Mouse (Mus musculus) left cerebral cortex, postnatal 14 days (tissue): ENCODE data around the gene Ndufs5. TPM values are rescaled to one million over a fixed set of nuclear protein-coding genes. Genes with fewer than 3 reads are reported as not detected.

Experiments used
- DNase-seq, 2 experiments: peaks; one replicate each; pipeline ENCODE4 v3.0.0; 2021 to 2022; ENCODE audit warnings: low spot score in 2 of 2, mixed read lengths in 1 of 2
- intact Hi-C: fragments of 180-260 bp; cut with DNase I; formaldehyde crosslinking; loops from one replicate; pipeline ENCODE4 v1.15.1; 2025
- total RNA-seq, 2 experiments: library from RNA; stranded (reverse); gene quantifications; 2 replicates each; pipeline ENCODE4 v1.2.3; 2021

Gene Ndufs5
- total RNA-seq, 2 experiments from 2014 or later = 187 to 196 TPM

DNA sequence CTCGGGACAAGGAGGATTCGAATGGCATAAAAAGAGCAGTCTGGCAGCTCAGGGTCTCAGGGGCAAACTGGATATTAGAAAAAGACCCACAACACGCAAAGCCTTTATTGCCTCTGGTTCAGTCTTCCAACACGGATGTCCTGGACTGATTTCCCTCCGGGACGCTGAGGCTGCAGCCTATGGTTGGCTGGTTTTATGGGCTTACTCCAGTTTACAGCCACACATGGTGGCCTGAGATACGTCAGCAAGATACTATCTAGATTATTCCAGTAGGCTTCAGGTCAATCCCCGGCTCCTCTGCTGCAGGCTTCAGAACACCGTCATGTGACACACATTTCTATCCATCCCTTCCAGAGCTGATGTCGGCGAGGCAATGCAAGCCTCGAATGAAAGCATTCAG lies 24.6 kb downstream of the Ndufs5 start:
- DNase-seq = no peak
- intact Hi-C loops = no loop called here

DNA sequence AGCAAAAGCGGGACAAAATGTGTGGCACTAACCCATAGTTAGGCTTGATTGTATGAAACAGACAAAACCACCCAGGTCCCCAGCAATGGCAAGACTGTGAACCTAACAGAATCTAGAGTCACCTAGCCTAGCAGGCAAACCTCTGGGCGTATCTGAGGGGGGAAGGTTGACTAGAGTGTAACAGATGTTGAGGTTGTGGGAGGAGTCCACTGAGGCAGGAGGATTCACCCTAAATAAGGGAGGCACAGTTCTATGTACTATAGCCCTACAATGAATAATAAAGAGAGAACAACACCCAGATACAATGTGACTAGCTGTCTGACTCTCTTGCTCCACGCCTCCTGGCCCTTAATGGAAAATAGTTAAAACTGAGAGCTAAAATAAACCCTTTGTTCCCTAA lies 25.9 kb downstream of the Ndufs5 start:
- DNase-seq = no peak
- intact Hi-C loops = no loop called here

GRCm38 (mm10) chr4:123690311-123690710 lies 27.7 kb downstream of the Ndufs5 start:
- intact Hi-C loops = no loop called here
- DNase-seq = no peak

DNA sequence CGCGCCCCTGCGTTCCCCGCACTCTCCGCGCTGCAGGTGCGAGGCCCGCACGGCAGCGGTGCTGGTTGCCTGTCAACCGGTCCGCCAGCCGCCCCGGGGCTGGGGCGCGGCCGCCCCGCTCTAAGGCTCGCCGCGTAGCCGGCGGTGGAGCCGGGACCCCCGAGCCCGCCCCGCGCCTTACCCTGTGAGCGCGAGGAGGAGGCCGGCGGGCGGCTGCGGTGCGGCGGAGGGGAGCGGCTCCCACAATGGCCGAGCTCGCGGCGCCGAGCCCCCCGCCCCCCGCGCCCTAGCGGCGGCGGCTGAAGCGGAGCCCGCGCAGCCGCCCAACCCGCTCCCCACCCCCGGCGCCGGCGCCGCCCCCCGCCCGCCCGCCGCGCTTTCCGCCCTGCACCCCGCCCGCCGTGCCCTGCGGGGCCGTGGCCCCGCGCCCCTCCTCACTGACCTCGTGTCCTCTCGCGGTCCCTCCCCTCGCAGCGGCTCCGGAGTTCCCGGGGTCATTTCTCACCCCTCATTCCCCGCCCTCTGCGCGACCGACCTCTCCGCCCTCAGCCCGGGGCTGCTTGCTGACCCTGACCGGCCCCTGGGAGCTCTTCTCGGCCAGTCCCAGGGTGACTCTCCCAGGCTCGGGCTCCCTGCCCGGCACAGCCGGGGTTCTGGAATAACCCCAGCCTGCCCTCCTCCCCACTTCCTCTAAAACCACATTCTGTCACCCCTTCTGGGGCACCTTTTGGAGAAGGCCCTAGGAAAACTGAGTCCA lies 30.8 kb downstream of the Ndufs5 start:
- peak in 1 of 2 experiments; percentile 17 for DNase-seq
- intact Hi-C loops = loop anchor here (5.0 kb wide), 1 partner anchor 60 kb away; no protein-coding TSS in a partner anchor

- peak in 1 of 2 experiments; percentile 18 for DNase-seq
- intact Hi-C loops = loop anchor here (5.0 kb wide), 1 partner anchor 61 kb away; no protein-coding TSS in a partner anchor
These were observed 31.5 kb downstream of the Ndufs5 start for GRCm38 (mm10) chr4:123686368-123687024.

- peak in 1 of 2 experiments; percentile 6 for DNase-seq
These were observed 32.3 kb downstream of the Ndufs5 start for GRCm38 (mm10) chr4:123685506-123686242.

GRCm38 (mm10) chr4:123685046-123685445 lies 33.0 kb downstream of the Ndufs5 start:
- DNase-seq = peak in 1 of 2 experiments; percentile 38

More at GRCm38 (mm10) chr4:123685506-123686242, 32.3 kb downstream of the Ndufs5 start:
- intact Hi-C loops = loop anchor here (5.0 kb wide), 1 partner anchor 62 kb away; no protein-coding TSS in a partner anchor

DNA sequence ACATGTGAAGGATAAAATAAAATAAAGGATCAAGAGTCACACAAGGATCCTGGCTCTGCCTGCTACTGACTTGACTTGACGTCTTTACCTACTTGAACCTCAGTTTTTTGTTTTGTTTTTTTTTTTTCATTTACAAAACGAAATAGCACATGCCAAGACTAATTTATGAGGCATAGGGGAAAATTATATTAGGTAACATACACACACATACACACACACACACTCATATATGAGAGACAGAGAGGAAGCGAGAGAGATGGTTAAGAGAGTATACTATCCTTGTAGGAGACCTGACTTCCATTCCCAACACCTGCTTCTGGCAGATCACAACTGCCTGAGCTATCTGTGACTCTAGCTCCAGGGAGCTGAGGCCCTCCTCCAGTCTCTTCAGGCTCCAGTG lies 33.7 kb downstream of the Ndufs5 start, which contains the start of gene Macf1:
TSS of gene Macf1 (minus strand) at position 101 of the 400 bp plus-strand sequence.
- DNase-seq = no peak
- intact Hi-C loops = no loop called here

More at GRCm38 (mm10) chr4:123685046-123685445, 33.0 kb downstream of the Ndufs5 start:
- intact Hi-C loops = loop anchor here (5.0 kb wide), 1 partner anchor 62 kb away; no protein-coding TSS in a partner anchor

DNA sequence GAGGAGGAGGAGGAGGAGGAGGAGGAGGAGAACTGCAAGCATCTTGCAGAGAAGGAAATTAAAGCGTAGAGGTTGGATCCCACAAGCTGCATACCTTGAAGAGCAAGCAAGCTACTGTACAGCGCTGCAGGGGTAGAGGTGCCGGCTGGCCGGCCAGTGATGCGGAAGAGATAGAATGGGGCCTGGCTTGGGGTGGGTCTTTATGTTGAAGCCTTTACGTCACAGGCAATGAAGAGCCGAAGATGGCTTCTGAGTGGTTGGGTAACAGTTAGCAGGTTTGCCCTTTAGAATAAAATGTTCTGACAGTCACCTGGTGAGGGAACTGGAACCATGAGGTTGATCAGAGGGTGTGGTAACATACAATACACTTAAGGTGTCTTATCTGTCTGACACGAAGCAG lies 35.7 kb downstream of the Ndufs5 start:
- DNase-seq = no peak
- intact Hi-C loops = no loop called here

GRCm38 (mm10) chr4:123680962-123681361 lies 37.0 kb downstream of the Ndufs5 start:
- peak; percentile 59 to 69 for DNase-seq
- intact Hi-C loops = no loop called here

DNA sequence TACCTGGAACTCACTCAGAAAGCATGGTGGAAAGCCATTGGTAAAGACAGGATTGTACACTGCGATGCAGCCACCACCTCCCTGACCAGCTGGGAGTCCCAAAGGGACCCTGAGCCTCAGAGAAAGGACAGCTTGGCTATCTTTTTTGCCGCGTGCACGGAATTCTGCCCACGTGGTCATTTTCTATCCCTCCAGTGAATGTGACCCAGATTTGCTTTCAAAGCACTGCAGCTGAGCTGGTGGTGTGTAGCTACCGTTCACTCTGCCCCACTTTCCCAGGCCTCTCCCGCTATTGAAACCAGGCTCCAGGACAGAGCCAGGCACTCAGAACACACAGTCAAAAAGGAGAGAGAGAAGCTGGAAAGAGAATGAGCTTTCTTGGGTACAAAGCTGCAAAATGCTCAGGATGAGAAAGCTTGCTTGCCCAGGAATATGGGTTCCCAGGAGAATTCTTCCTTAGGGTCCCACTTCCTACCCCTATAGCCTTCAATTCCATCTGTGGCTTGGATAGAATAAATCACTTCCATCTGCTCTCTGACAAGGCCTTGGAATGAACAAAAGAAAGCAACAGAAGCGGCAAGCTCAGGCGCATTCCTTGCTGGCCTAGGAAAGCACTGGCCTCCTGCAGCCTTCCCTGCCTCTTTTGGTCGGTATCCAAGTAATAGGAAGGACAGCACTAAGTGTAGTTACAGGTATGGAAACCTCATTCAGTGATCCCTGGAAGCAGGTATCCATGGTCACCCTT lies 40.8 kb downstream of the Ndufs5 start:
- DNase-seq = peak; percentile 73 to 86

DNA sequence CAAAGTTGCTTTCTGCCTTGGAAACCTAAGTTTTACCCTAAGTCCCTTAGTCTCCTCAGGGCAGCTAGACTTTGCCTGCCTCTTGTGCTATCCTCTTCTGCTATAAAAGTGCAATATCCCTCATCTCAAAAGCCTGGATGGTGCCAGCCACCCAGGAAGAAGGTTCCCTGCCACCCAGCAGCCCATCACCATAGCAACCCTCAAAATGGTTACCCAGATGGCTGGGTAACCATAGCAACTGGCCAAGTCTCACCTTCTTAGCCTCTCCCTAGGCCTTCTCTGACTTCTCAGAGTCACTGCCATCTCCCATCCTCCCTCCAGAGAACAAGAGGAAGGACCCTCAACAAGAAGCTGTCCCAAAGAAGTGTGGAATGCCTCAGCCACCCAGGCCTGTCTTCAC lies 47.4 kb downstream of the Ndufs5 start:
- peak in 1 of 2 experiments; percentile 20 for DNase-seq
- intact Hi-C loops = no loop called here

More for the DNA sequence above, 40.8 kb downstream of the Ndufs5 start:
- intact Hi-C loops = no loop called here

GRCm38 (mm10) chr4:123669696-123670095 lies 48.3 kb downstream of the Ndufs5 start:
- no peak for DNase-seq
- intact Hi-C loops = loop anchor here (5.0 kb wide), 1 partner anchor 132 kb away; no protein-coding TSS in a partner anchor

GRCm38 (mm10) chr4:123667260-123667867 lies 50.6 kb downstream of the Ndufs5 start:
- DNase-seq = peak; percentile 91 to 93
- intact Hi-C loops = loop anchor here (5.0 kb wide), 1 partner anchor 130 kb away; no protein-coding TSS in a partner anchor

DNA sequence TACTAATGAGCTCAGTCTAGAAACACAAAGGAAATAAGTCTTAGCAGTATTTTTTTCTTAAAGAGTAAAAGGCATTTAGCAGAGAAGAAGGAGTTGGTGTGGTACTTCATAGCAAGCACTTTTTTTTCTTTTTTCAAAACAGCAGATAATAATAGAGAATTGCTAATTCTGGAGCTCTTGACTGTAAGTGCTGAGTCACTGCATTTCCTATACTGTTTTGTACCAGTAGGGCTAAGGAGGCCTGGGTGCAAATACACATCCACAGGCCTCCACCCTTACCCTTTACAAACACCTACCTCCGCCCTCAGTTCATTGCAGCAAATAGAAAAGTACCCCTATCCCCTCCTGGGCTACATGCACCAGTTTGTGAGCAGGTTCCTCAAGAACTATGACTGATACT lies 51.5 kb downstream of the Ndufs5 start:
- intact Hi-C loops = loop anchor here (5.0 kb wide), 1 partner anchor 129 kb away; no protein-coding TSS in a partner anchor
- no peak for DNase-seq

DNA sequence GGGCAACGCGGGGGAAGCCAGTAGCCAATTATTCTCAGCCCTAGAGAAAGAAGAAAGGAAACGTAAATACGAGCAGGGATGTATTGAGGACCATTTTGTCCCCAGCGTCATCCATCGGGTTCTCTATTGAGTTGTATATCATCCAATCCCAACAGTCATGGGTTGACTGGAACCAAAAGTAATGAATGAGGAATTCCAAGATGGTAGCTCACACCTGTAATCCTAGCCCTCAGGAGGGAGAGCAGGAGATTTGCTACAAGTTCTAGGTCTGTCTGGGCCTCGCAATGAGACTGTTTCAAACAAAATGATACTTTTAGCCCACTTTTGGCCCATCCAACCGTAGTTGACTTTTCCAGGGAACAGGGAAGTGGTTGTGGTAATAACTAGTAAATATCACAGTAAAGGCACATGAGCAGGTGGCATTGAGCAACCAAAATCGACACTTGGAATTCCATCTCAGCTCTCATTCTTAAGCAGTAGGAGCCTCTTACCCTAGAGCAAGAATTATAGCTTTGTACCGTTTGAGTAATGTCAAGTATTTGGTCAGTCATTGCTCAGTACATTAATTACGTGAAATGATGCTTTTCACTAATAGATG lies 52.2 kb downstream of the Ndufs5 start:
- intact Hi-C loops = loop anchor here (2.0 to 5.0 kb wide), 2 partner anchors 77 to 128 kb away; no protein-coding TSS in a partner anchor
- no peak for DNase-seq

- intact Hi-C loops = loop anchor here (2.0 to 5.0 kb wide), 2 partner anchors 76 to 128 kb away; no protein-coding TSS in a partner anchor
- DNase-seq = no peak
These were observed 52.9 kb downstream of the Ndufs5 start for GRCm38 (mm10) chr4:123664951-123665661.
